Mouse (Mus musculus) cerebellum, adult 2 months (tissue): ENCODE results near the gene Dnajb7.
"Not testable (repeated sequence)": the region's sequence is repeated elsewhere in the genome, so short reads cannot be mapped to it uniquely, and the experiment has no call there.

ENCODE experiments used
- CTCF ChIP-seq: fragments of 200-500 bp; IDR thresholded peaks from 2 replicates; pipeline ENCODE4 v1.5.1; 2011; ENCODE audit warnings: low read depth, mild to moderate bottlenecking, control low read depth, low read length, moderate library complexity, borderline replicate concordance; ENCODE audit not compliant: insufficient read depth
- POLR2A ChIP-seq: fragments of 200-500 bp; IDR thresholded peaks from 2 replicates; pipeline ENCODE4 v1.6.1; 2011; ENCODE audit warnings: low read length, control low read depth, borderline replicate concordance; ENCODE audit not compliant: insufficient read depth

DNA sequence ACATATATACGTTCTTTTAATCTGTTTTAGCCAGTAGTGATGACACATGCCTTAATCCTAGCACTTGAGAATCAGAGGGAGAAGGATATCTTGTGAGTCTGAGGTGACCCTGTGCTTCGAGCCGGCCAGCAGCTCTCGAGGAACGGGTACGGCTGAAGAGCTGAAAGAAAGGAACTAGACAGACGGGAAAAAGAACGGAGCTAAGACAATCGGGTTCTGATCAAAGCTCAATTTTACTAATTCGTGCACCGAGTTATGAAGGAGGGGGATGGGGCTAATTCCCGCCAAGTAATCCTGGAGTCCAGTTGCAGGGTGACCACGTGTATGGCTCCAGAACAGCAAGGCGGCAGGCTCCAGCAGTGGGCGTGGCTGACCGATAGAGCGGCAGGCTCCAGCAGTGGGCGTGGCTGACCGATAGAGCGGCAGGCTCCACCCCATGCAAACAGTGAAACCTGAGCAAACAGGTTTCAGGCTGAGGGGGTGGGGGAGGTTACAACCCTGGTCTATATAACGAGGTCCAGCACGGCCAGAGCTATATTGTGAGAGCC lies 8.7 kb upstream of the Dnajb7 start:
- TF ChIP-seq POLR2A, CTCF: not testable (repeated sequence)
